ENCODE assay signal across 8 mouse cellular contexts in genomic region chr3:126695456-126696293, GRCm38 (mm10).
DNase-seq lines count a peak whose midpoint lies in the region; ATAC-seq and TF ChIP-seq lines count a peak whose summit lies in the region.

No protein-coding gene starts in this region.

- no peak for TF ChIP-seq CTCF in kidney, postnatal 0 days (IDR thresholded peaks at IDR 0.05; ENCODE audit: low read depth)

- H3K9ac ChIP-seq in forebrain, embryonic 13.5 days: peak overlapping the region; percentile 50
- peak overlapping the region; percentile 7; the same call in 1 of the 2 replicates for H3K9ac ChIP-seq in heart, embryonic 15.5 days
- no peak overlapping the region for H3K9ac ChIP-seq in kidney, postnatal 0 days (ENCODE audit: low read depth, low read length)

- H3K4me3 ChIP-seq in brown adipose tissue, adult 24 weeks (ENCODE audit: insufficient read depth, low read depth, low read length): no peak overlapping the region
- no peak overlapping the region for H3K4me3 ChIP-seq in forebrain, embryonic 13.5 days
- no peak overlapping the region for H3K4me3 ChIP-seq in heart, embryonic 15.5 days
- H3K4me3 ChIP-seq in kidney, postnatal 0 days (replicated peaks; ENCODE audit: low read depth, low read length): no peak overlapping the region

- peak overlapping the region; percentile 51 for H3K27ac ChIP-seq in brown adipose tissue, adult 24 weeks (replicated peaks; ENCODE audit: low read depth, low read length)
- no peak overlapping the region; the same call in 1 of the 2 replicates for H3K27ac ChIP-seq in forebrain, embryonic 13.5 days
- peak overlapping the region; percentile 87 for H3K27ac ChIP-seq in heart, embryonic 15.5 days
- H3K27ac ChIP-seq in kidney, postnatal 0 days: no peak overlapping the region

- WGBS in forebrain, embryonic 13.5 days: 10% methylated on average over 12 of the region's 12 CpGs
- WGBS in heart, embryonic 15.5 days: 27% methylated on average over 12 of the region's 12 CpGs
- 18% methylated on average over 12 of the region's 12 CpGs for WGBS in kidney, postnatal 0 days

- peaks cover 14% of the 10 kb centered on the region for H3K4me1 ChIP-seq in brown adipose tissue, adult 24 weeks (ENCODE audit: control insufficient read depth, insufficient read depth, insufficient read length, low read length)
- H3K4me1 ChIP-seq in forebrain, embryonic 13.5 days: peaks cover 15% of the 10 kb centered on the region
- peaks cover 52% of the 10 kb centered on the region for H3K4me1 ChIP-seq in heart, embryonic 15.5 days (replicated peaks)
- peaks cover 16% of the 10 kb centered on the region for H3K4me1 ChIP-seq in kidney, postnatal 0 days (replicated peaks; ENCODE audit: insufficient read depth, low read length)

- H3K36me3 ChIP-seq in forebrain, embryonic 13.5 days (ENCODE audit: poor library complexity, severe bottlenecking): no peaks in the 10 kb centered on the region
- H3K36me3 ChIP-seq in heart, embryonic 15.5 days: no peaks in the 10 kb centered on the region
- H3K36me3 ChIP-seq in kidney, postnatal 0 days (ENCODE audit: insufficient read depth, low read length): no peaks in the 10 kb centered on the region

- H3K9me3 ChIP-seq in forebrain, embryonic 13.5 days (replicated peaks): no peaks in the 10 kb centered on the region
- H3K9me3 ChIP-seq in heart, embryonic 15.5 days (replicated peaks): no peaks in the 10 kb centered on the region
- H3K9me3 ChIP-seq in kidney, postnatal 0 days (replicated peaks; ENCODE audit: low read length): no peaks in the 10 kb centered on the region

- peak; percentile 83 for ATAC-seq in forebrain, embryonic 13.5 days
- ATAC-seq in heart, embryonic 15.5 days (replicated peaks; ENCODE audit: insufficient number of reproducible peaks, insufficient read depth, low FRiP score, low read depth): peak; percentile 70
- peak; percentile 90 for ATAC-seq in kidney, postnatal 0 days (replicated peaks; ENCODE audit: low FRiP score, low read depth)

- peak; percentile 78 for DNase-seq in 3134 (ENCODE audit: extremely low read depth, insufficient read length, low spot score)
- DNase-seq in kidney, postnatal 0 days (ENCODE audit: low spot score): peak; percentile 82
- peak; percentile 43 to 48 for DNase-seq in lung, adult 18-20 months
- peak; percentile 6 for DNase-seq in ovary, postnatal 10 days (ENCODE audit: low spot score)
- no peak for DNase-seq in natural killer cell, adult 2 months (ENCODE audit: low spot score in 2 of 2)

- H3K4me2 ChIP-seq in forebrain, embryonic 13.5 days: 0 out of 2 replicates have a peak overlapping the region, but pooled peaks have one; percentile 7
- peak overlapping the region; percentile 22 for H3K4me2 ChIP-seq in heart, embryonic 15.5 days
- H3K4me2 ChIP-seq in kidney, postnatal 0 days (ENCODE audit: low read length): peak overlapping the region; percentile 17; the same call in 1 of the 2 replicates

- no peaks in the 10 kb centered on the region for H3K27me3 ChIP-seq in forebrain, embryonic 13.5 days
- no peaks in the 10 kb centered on the region for H3K27me3 ChIP-seq in heart, embryonic 15.5 days
- H3K27me3 ChIP-seq in kidney, postnatal 0 days (ENCODE audit: insufficient read depth, low read length): no peaks in the 10 kb centered on the region

Comparison
In these comparisons a context has a peak if more than half of its experiments do, and no peak if none do; other contexts are left out.
1. DNase-seq: peak in 3134 (single experiment), kidney, postnatal 0 days (single experiment), lung, adult 18-20 months (2 of 2) and ovary, postnatal 10 days (single experiment); none in natural killer cell, adult 2 months (0 of 2).
2. H3K27ac ChIP-seq: peak in brown adipose tissue, adult 24 weeks (single experiment) and heart, embryonic 15.5 days (single experiment); none in forebrain, embryonic 13.5 days (single experiment) and kidney, postnatal 0 days (single experiment).
3. Peak in every context shown above with its lines, with median percentiles within 50 percentile points of each other: ATAC-seq and H3K4me2 ChIP-seq.